Mouse (Mus musculus): ENCODE data around the gene Ctnnb1. TPM values are rescaled to one million over a fixed set of nuclear protein-coding genes. Genes with fewer than 3 reads are reported as not detected.
"Not testable (repeated sequence)": the region's sequence is repeated elsewhere in the genome, so short reads cannot be mapped to it uniquely, and the experiment has no call there.

Gene Ctnnb1
- polyA plus RNA-seq, 1 experiment from 2014 or later, result 645 TPM

DNA sequence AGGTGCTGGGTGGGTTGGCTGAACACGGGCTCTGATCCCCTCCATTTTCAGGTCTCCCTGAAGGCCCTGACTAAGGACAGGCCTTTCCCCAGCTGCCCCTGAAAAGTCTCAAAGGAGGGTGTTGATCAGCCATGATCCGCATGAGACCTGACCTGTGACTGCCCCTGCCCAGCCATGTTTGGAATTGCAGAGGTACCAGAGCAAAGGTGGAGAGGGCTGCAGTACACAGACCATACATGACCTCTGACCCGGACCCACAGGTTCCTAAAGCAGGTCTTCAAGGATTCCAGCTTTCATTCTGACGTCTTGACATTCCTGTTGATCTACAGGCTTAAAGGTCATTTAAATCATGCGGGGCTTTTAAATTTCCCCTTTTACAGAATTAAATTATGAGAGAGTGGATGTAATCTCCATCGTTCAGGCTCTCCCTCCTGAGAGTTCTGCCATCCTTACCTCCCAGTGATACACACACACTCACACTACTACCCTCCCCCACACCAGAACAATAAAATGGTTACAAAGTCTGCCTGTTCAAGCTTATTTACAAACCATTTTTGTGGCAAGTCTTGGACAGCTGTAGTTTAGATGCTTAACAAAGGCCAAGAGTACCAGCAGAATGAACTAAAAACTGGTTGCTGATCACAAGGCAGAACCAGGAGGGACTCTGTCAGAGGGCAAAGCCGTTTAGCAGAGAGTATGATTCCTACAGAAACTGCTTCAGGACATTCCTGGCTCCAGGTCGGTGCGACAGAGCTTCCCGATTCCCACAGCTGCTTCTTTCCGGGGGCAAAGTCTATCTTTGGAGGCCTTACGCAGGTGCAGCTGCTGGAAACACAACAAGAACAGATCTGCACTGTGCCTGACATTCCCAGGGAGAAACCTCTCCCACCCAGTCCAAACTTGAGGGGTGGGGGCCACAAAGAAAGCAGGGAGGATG, 28.4 kb upstream of the Ctnnb1 start:
- no peak overlapping the region for H3K4me2 ChIP-seq
- no peak overlapping the region for H3K27ac ChIP-seq
- no peaks in the 10 kb centered on the region for H3K27me3 ChIP-seq
- no peak for ATAC-seq
- no peak overlapping the region for H3K9ac ChIP-seq
- H3K36me3 ChIP-seq (ENCODE audit: poor library complexity, severe bottlenecking), result no peaks in the 10 kb centered on the region
- no peaks in the 10 kb centered on the region for H3K9me3 ChIP-seq (replicated peaks)
- WGBS, result 69% methylated on average over 12 of the region's 12 CpGs
- H3K4me3 ChIP-seq, result no peak overlapping the region
- no peaks in the 10 kb centered on the region for H3K4me1 ChIP-seq

DNA sequence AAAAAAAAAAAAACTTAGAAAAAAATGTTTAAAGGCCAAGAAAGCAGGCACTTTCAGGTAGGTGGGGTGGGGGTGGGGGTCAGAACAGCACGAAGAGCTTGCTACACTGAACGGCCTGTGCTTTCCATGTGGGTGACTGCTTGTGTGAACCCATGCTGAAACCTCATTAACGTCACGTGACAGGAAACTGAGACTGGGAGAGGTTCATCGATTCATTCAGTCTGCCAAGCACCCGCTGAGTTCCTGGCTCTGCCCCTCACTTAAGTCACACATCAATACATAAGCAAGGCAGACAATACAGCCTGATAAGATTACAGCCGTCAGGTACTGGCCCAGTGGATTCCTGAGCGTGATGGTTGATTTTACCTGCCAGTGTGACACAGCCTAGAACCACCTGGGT, 26.5 kb upstream of the Ctnnb1 start:
- H3K9me3 ChIP-seq (replicated peaks), result no peaks in the 10 kb centered on the region
- H3K4me3 ChIP-seq, result no peak overlapping the region
- no peak for ATAC-seq
- no peaks in the 10 kb centered on the region for H3K4me1 ChIP-seq
- WGBS, result 80% methylated on average over 8 of the region's 8 CpGs
- H3K9ac ChIP-seq, result no peak overlapping the region
- no peaks in the 10 kb centered on the region for H3K27me3 ChIP-seq
- no peak overlapping the region for H3K27ac ChIP-seq
- no peak overlapping the region for H3K4me2 ChIP-seq
- no peaks in the 10 kb centered on the region for H3K36me3 ChIP-seq (ENCODE audit: poor library complexity, severe bottlenecking)

- H3K36me3 ChIP-seq (ENCODE audit: poor library complexity, severe bottlenecking), result no peaks in the 10 kb centered on the region
- no peaks in the 10 kb centered on the region for H3K4me1 ChIP-seq
- no peak overlapping the region for H3K27ac ChIP-seq
- no peak overlapping the region for H3K4me3 ChIP-seq
- ATAC-seq, result no peak
- no peaks in the 10 kb centered on the region for H3K27me3 ChIP-seq
- H3K9ac ChIP-seq, result no peak overlapping the region
- 82% methylated on average over 6 of the region's 6 CpGs for WGBS
- H3K4me2 ChIP-seq, result no peak overlapping the region
- no peaks in the 10 kb centered on the region for H3K9me3 ChIP-seq (replicated peaks)
Measured at GRCm38 (mm10) chr9:120908461-120908860, 20.6 kb upstream of the Ctnnb1 start.

DNA sequence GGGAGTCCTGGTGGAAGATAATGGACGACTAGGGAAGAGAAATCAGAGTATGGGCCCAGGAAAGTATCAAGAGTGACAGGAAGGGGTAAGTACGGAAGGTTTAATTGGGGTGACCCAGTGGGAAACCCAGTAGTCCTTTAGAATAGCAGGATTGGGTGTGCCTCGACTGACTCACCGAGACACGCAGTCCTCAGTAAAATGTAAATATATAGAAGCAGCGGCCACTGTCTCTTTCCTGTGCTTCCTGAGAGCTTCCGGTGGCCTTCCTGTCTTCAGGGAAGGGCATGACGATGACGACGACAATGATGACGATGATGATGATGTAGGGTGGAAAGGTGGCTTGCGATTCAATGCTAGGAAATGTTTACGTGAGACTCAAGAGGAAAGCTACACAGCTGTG, 15.9 kb upstream of the Ctnnb1 start:
- 89% methylated on average over 13 of the region's 13 CpGs for WGBS
- ATAC-seq, result no peak
- Histone ChIP-seq H3K27me3 (no peaks in the 10 kb centered on the region), H3K9ac (no peak overlapping the region), H3K4me1 (no peaks in the 10 kb centered on the region), H3K9me3 (replicated peaks) (no peaks in the 10 kb centered on the region), H3K4me2 (no peak overlapping the region), H3K36me3 (ENCODE audit: poor library complexity, severe bottlenecking) (no peaks in the 10 kb centered on the region), H3K4me3 (no peak overlapping the region), H3K27ac (no peak overlapping the region)

DNA sequence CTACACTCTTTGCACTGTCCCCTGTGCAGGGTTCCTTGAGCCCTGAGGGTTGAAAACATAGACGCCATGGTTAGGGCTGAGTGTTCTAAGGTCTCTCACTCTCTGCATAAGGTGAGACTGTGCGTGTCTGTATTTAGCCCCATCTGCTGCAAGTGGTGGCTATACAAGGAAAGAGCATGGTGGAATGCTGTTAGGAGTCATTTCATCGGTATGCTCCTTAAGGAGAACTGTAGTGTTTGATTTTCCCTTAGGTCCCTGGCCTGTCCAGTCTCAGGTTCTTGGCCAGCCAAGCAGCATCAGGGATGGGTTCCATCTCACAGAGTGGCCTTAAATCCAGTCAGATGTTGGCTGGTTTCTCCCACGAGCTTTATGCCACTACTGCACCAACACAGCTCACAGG, 14.6 kb upstream of the Ctnnb1 start:
- Histone ChIP-seq H3K9me3 (replicated peaks) (no peaks in the 10 kb centered on the region), H3K36me3 (ENCODE audit: poor library complexity, severe bottlenecking) (no peaks in the 10 kb centered on the region), H3K27ac (no peak overlapping the region), H3K4me2 (no peak overlapping the region), H3K4me1 (no peaks in the 10 kb centered on the region), H3K4me3 (no peak overlapping the region), H3K27me3 (no peaks in the 10 kb centered on the region), H3K9ac (no peak overlapping the region)
- 91% methylated on average over 4 of the region's 4 CpGs for WGBS
- ATAC-seq, result no peak

- Histone ChIP-seq H3K4me3 (no peak overlapping the region), H3K27me3 (no peaks in the 10 kb centered on the region), H3K4me1 (no peaks in the 10 kb centered on the region), H3K4me2 (no peak overlapping the region), H3K9ac (no peak overlapping the region), H3K27ac (no peak overlapping the region), H3K9me3 (replicated peaks) (no peaks in the 10 kb centered on the region), H3K36me3 (ENCODE audit: poor library complexity, severe bottlenecking) (no peaks in the 10 kb centered on the region)
- no peak for ATAC-seq
- 89% methylated on average over 14 of the region's 14 CpGs for WGBS
Measured at GRCm38 (mm10) chr9:120914877-120915459, 14.0 kb upstream of the Ctnnb1 start.

- ATAC-seq, result not testable (repeated sequence)
- 98% methylated on average over 2 of the region's 2 CpGs for WGBS
Measured at GRCm38 (mm10) chr9:120917619-120918018, 11.4 kb upstream of the Ctnnb1 start.

GRCm38 (mm10) chr9:120918211-120918610, 10.8 kb upstream of the Ctnnb1 start:
- no peaks in the 10 kb centered on the region for H3K9me3 ChIP-seq (replicated peaks)
- H3K36me3 ChIP-seq (ENCODE audit: poor library complexity, severe bottlenecking), result no peaks in the 10 kb centered on the region
- 77% methylated on average over 5 of the region's 5 CpGs for WGBS
- no peak overlapping the region for H3K4me2 ChIP-seq
- H3K4me1 ChIP-seq, result no peaks in the 10 kb centered on the region
- H3K9ac ChIP-seq, result no peak overlapping the region
- H3K27ac ChIP-seq, result no peak overlapping the region
- no peaks in the 10 kb centered on the region for H3K27me3 ChIP-seq
- ATAC-seq, result no peak
- no peak overlapping the region for H3K4me3 ChIP-seq

More at GRCm38 (mm10) chr9:120917619-120918018, 11.4 kb upstream of the Ctnnb1 start:
- not testable (repeated sequence) for H3K9me3 ChIP-seq (replicated peaks); H3K4me2 ChIP-seq; H3K27ac ChIP-seq; H3K27me3 ChIP-seq; H3K4me3 ChIP-seq; H3K4me1 ChIP-seq; H3K36me3 ChIP-seq (ENCODE audit: poor library complexity, severe bottlenecking); H3K9ac ChIP-seq

DNA sequence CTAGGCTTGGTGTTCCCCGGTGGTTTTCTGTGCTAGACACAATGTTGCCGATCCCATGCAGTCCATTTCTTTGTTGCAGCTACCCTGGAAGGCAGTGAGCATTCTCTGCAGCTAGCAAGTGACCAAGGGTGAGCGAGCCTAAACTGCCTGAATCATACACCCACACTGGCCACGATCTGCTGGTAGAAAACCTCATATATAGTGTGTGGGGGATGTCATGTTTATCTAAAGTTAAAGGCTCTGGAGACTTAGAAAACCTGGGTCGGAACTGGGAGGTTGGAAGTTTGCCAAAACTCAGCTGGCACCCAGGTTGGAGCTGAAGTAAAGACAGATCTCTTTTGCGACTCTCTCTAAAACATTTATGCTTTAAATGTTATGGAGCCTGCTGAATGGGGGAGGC, 10.4 kb upstream of the Ctnnb1 start:
- no peaks in the 10 kb centered on the region for H3K27me3 ChIP-seq
- no peaks in the 10 kb centered on the region for H3K36me3 ChIP-seq (ENCODE audit: poor library complexity, severe bottlenecking)
- no peak overlapping the region for H3K4me3 ChIP-seq
- no peak for ATAC-seq
- no peaks in the 10 kb centered on the region for H3K4me1 ChIP-seq
- no peaks in the 10 kb centered on the region for H3K9me3 ChIP-seq (replicated peaks)
- WGBS, result 53% methylated on average over 6 of the region's 6 CpGs
- H3K27ac ChIP-seq, result no peak overlapping the region
- no peak overlapping the region for H3K4me2 ChIP-seq
- H3K9ac ChIP-seq, result no peak overlapping the region

GRCm38 (mm10) chr9:120919130-120919529, 9.9 kb upstream of the Ctnnb1 start:
- H3K36me3 ChIP-seq (ENCODE audit: poor library complexity, severe bottlenecking), result no peaks in the 10 kb centered on the region
- no peaks in the 10 kb centered on the region for H3K9me3 ChIP-seq (replicated peaks)
- WGBS, result 76% methylated on average over 5 of the region's 5 CpGs
- no peak overlapping the region for H3K9ac ChIP-seq
- no peaks in the 10 kb centered on the region for H3K27me3 ChIP-seq
- H3K27ac ChIP-seq, result no peak overlapping the region
- no peaks in the 10 kb centered on the region for H3K4me1 ChIP-seq
- H3K4me3 ChIP-seq, result no peak overlapping the region
- ATAC-seq, result no peak
- H3K4me2 ChIP-seq, result no peak overlapping the region

GRCm38 (mm10) chr9:120926126-120926525, 2.9 kb upstream of the Ctnnb1 start:
- no peak for ATAC-seq
- 76% methylated on average over 1 of the region's 1 CpGs for WGBS

GRCm38 (mm10) chr9:120926939-120927606, 1.9 kb upstream of the Ctnnb1 start:
- Histone ChIP-seq H3K36me3 (ENCODE audit: poor library complexity, severe bottlenecking) (no peaks in the 10 kb centered on the region), H3K4me2 (no peak overlapping the region), H3K27ac (no peak overlapping the region), H3K4me1 (peaks cover 22% of the 10 kb centered on the region), H3K9me3 (replicated peaks) (no peaks in the 10 kb centered on the region), H3K27me3 (no peaks in the 10 kb centered on the region), H3K4me3 (no peak overlapping the region), H3K9ac (no peak overlapping the region)
- WGBS, result 31% methylated on average over 9 of the region's 9 CpGs
- no peak for ATAC-seq

More at GRCm38 (mm10) chr9:120926126-120926525, 2.9 kb upstream of the Ctnnb1 start:
- Histone ChIP-seq H3K9ac (no peak overlapping the region), H3K4me3 (no peak overlapping the region), H3K4me2 (no peak overlapping the region), H3K36me3 (ENCODE audit: poor library complexity, severe bottlenecking) (no peaks in the 10 kb centered on the region), H3K27me3 (no peaks in the 10 kb centered on the region), H3K4me1 (peaks cover 19% of the 10 kb centered on the region), H3K9me3 (replicated peaks) (no peaks in the 10 kb centered on the region), H3K27ac (no peak overlapping the region)

Data from forebrain, embryonic 13.5 days (tissue).